Mouse (Mus musculus) neural tube, embryonic 14.5 days (tissue): ENCODE data around the gene Cep97. TPM values are rescaled to one million over a fixed set of nuclear protein-coding genes. Genes with fewer than 3 reads are reported as not detected.
"Not testable (repeated sequence)": the region's sequence is repeated elsewhere in the genome, so short reads cannot be mapped to it uniquely, and the experiment has no call there.

ENCODE experiments used
- ATAC-seq: fragments of 200-750 bp; cut with Nextera tagmentation; 2 replicates; pipeline ENCODE4 v1.8.0; 2017; ENCODE audit warnings: low read depth, mild to moderate bottlenecking, moderate TSS enrichment, moderate library complexity
- H3K27ac ChIP-seq: fragments of 300-500 bp; sonication (generic); 2 replicates; pipeline ENCODE4 v1.5.1; 2014; ENCODE audit warnings: low read depth, mild to moderate bottlenecking, control low read depth, low read length, moderate library complexity, mixed read lengths
- H3K27me3 ChIP-seq: fragments of 300-500 bp; sonication (generic); 2 replicates; pipeline ENCODE4 v1.6.1; 2014; ENCODE audit warnings: low read length; ENCODE audit not compliant: control insufficient read depth, insufficient read depth
- H3K36me3 ChIP-seq: fragments of 300-500 bp; sonication (generic); 2 replicates; pipeline ENCODE4 v1.6.1; 2014; ENCODE audit warnings: low read length, mixed read lengths; ENCODE audit not compliant: control insufficient read depth, insufficient read depth
- H3K4me1 ChIP-seq: fragments of 300-500 bp; sonication (generic); 2 replicates; pipeline ENCODE4 v1.6.1; 2014; ENCODE audit warnings: low read length; ENCODE audit not compliant: control insufficient read depth, insufficient read depth
- H3K4me2 ChIP-seq: fragments of 300-500 bp; sonication (generic); 2 replicates; pipeline ENCODE4 v1.6.1; 2014; ENCODE audit warnings: mild to moderate bottlenecking, low read depth, low read length, control low read depth
- H3K4me3 ChIP-seq: fragments of 300-500 bp; sonication (generic); 2 replicates; pipeline ENCODE4 v1.5.1; 2014; ENCODE audit warnings: low read depth, low read length, control low read depth, mixed read lengths
- H3K9ac ChIP-seq: fragments of 300-500 bp; sonication (generic); replicated peaks from 2 replicates; pipeline ENCODE4 v1.6.1; 2014; ENCODE audit warnings: low read depth, mild to moderate bottlenecking, control low read depth, low read length, mixed read lengths
- H3K9me3 ChIP-seq: fragments of 300-500 bp; sonication (generic); 2 replicates; pipeline ENCODE4 v1.6.1; 2016; ENCODE audit warnings: low read length; ENCODE audit not compliant: control insufficient read depth
- WGBS: fragments of 180-500 bp; shearing (Covaris S2); extraction: QIAGEN DNeasy Blood & Tissue Kit; methylation state at CpG from one replicate; pipeline ENCODE4 v1.1.7; 2014; 5-methylcytosine and 5-hydroxymethylcytosine counted together
- polyA plus RNA-seq: library from polyadenylated mRNA; unstranded; fragments of >200 nt; fragmentation: Nextera tagmentation; extraction: Ambion mirVana; gene quantifications from 2 replicates; pipeline ENCODE4 v1.2.1, GENCODE M21; 2014

Gene Cep97
- polyA plus RNA-seq, 1 experiment from 2014 or later, result 18.9 TPM

GRCm38 (mm10) chr16:55950462-55950861 lies 15.8 kb upstream of the Cep97 start:
- no peaks in the 10 kb centered on the region for H3K27me3 ChIP-seq
- no peak overlapping the region for H3K9ac ChIP-seq
- H3K27ac ChIP-seq, result no peak overlapping the region
- no peaks in the 10 kb centered on the region for H3K36me3 ChIP-seq
- no peak overlapping the region for H3K4me3 ChIP-seq
- H3K4me1 ChIP-seq, result no peaks in the 10 kb centered on the region
- no peak overlapping the region for H3K4me2 ChIP-seq
- WGBS, result 72% methylated on average over 3 of the region's 3 CpGs
- no peak for ATAC-seq
- H3K9me3 ChIP-seq, result no peaks in the 10 kb centered on the region

GRCm38 (mm10) chr16:55948963-55949362 lies 14.3 kb upstream of the Cep97 start:
- Histone ChIP-seq H3K27me3 (no peaks in the 10 kb centered on the region), H3K4me2 (no peak overlapping the region), H3K9ac (no peak overlapping the region), H3K4me3 (no peak overlapping the region), H3K9me3 (no peaks in the 10 kb centered on the region), H3K27ac (no peak overlapping the region), H3K4me1 (no peaks in the 10 kb centered on the region), H3K36me3 (no peaks in the 10 kb centered on the region)
- no peak for ATAC-seq
- 75% methylated on average over 7 of the region's 7 CpGs for WGBS

- ATAC-seq, H3K4me2 ChIP-seq, H3K4me1 ChIP-seq, H3K9me3 ChIP-seq, H3K9ac ChIP-seq, H3K27ac ChIP-seq, H3K27me3 ChIP-seq, H3K4me3 ChIP-seq, H3K36me3 ChIP-seq: not testable (repeated sequence)
- 85% methylated on average over 2 of the region's 2 CpGs for WGBS
Measured at GRCm38 (mm10) chr16:55947876-55948410, 13.3 kb upstream of the Cep97 start.

- WGBS, result 85% methylated on average over 3 of the region's 3 CpGs
- no peaks in the 10 kb centered on the region for H3K27me3 ChIP-seq
- H3K4me1 ChIP-seq, result no peaks in the 10 kb centered on the region
- no peak overlapping the region for H3K9ac ChIP-seq
- no peak for ATAC-seq
- H3K4me3 ChIP-seq, result no peak overlapping the region
- no peaks in the 10 kb centered on the region for H3K9me3 ChIP-seq
- no peaks in the 10 kb centered on the region for H3K36me3 ChIP-seq
- H3K27ac ChIP-seq, result no peak overlapping the region
- H3K4me2 ChIP-seq, result no peak overlapping the region
Measured at GRCm38 (mm10) chr16:55947266-55947665, 12.6 kb upstream of the Cep97 start.

GRCm38 (mm10) chr16:55940781-55941180 lies 6.1 kb upstream of the Cep97 start:
- H3K27ac ChIP-seq, result no peak overlapping the region
- no peak overlapping the region for H3K4me2 ChIP-seq
- no peak overlapping the region for H3K9ac ChIP-seq
- no peak for ATAC-seq
- no peaks in the 10 kb centered on the region for H3K27me3 ChIP-seq
- H3K36me3 ChIP-seq, result no peaks in the 10 kb centered on the region
- no peaks in the 10 kb centered on the region for H3K9me3 ChIP-seq
- 93% methylated on average over 4 of the region's 4 CpGs for WGBS
- no peaks in the 10 kb centered on the region for H3K4me1 ChIP-seq
- no peak overlapping the region for H3K4me3 ChIP-seq

GRCm38 (mm10) chr16:55939703-55940102 lies 5.0 kb upstream of the Cep97 start:
- no peaks in the 10 kb centered on the region for H3K36me3 ChIP-seq
- H3K4me2 ChIP-seq, result no peak overlapping the region
- H3K9me3 ChIP-seq, result no peaks in the 10 kb centered on the region
- H3K9ac ChIP-seq, result no peak overlapping the region
- H3K4me1 ChIP-seq, result no peaks in the 10 kb centered on the region
- ATAC-seq, result no peak
- 89% methylated on average over 6 of the region's 6 CpGs for WGBS
- no peak overlapping the region for H3K27ac ChIP-seq
- H3K27me3 ChIP-seq, result no peaks in the 10 kb centered on the region
- no peak overlapping the region for H3K4me3 ChIP-seq

- Histone ChIP-seq H3K4me1 (no peaks in the 10 kb centered on the region), H3K4me3 (no peak overlapping the region), H3K36me3 (no peaks in the 10 kb centered on the region), H3K27ac (no peak overlapping the region), H3K9me3 (no peaks in the 10 kb centered on the region), H3K4me2 (no peak overlapping the region), H3K9ac (no peak overlapping the region), H3K27me3 (no peaks in the 10 kb centered on the region)
- ATAC-seq, result no peak
- WGBS, result 91% methylated on average over 4 of the region's 4 CpGs
Measured at GRCm38 (mm10) chr16:55938761-55939160, 4.1 kb upstream of the Cep97 start.

- Histone ChIP-seq H3K9ac (peak overlapping the region; percentile 60), H3K4me3 (peak overlapping the region; percentile 56), H3K4me1 (no peaks in the 10 kb centered on the region), H3K27me3 (no peaks in the 10 kb centered on the region), H3K27ac (peak overlapping the region; percentile 63; the same call in 1 of the 2 replicates), H3K4me2 (peak overlapping the region; percentile 49), H3K36me3 (peaks cover 3% of the 10 kb centered on the region; the same call in 1 of the 2 replicates), H3K9me3 (no peaks in the 10 kb centered on the region)
- peak; percentile 64 for ATAC-seq
- under 1% methylated on average over 32 of the region's 32 CpGs for WGBS
Measured at GRCm38 (mm10) chr16:55933681-55934343, 843 bp downstream of the Cep97 start.

- no peak for ATAC-seq
- Histone ChIP-seq H3K27ac (no peak overlapping the region), H3K27me3 (no peaks in the 10 kb centered on the region), H3K36me3 (peaks cover 5% of the 10 kb centered on the region), H3K9ac (no peak overlapping the region), H3K4me2 (no peak overlapping the region), H3K4me3 (no peak overlapping the region), H3K9me3 (no peaks in the 10 kb centered on the region), H3K4me1 (no peaks in the 10 kb centered on the region)
- 99% methylated on average over 4 of the region's 4 CpGs for WGBS
Measured at GRCm38 (mm10) chr16:55924010-55924409, 10.6 kb downstream of the Cep97 start.
